Mouse (Mus musculus) stomach, postnatal 0 days (tissue): ENCODE measurements around the gene Snrnp35.
A peak's percentile ranks its signal among the peaks of the same experiment; 100 is the strongest.

Experiments used
- CTCF ChIP-seq: IDR thresholded peaks from 2 replicates; pipeline ENCODE4 v1.5.1; 2016; ENCODE audit warnings: antibody characterized with exemption, low read depth, mild to moderate bottlenecking, moderate library complexity
- EP300 ChIP-seq: optimal IDR thresholded peaks from 2 replicates; pipeline ENCODE3; 2016; ENCODE audit warnings: antibody characterized with exemption

DNA sequence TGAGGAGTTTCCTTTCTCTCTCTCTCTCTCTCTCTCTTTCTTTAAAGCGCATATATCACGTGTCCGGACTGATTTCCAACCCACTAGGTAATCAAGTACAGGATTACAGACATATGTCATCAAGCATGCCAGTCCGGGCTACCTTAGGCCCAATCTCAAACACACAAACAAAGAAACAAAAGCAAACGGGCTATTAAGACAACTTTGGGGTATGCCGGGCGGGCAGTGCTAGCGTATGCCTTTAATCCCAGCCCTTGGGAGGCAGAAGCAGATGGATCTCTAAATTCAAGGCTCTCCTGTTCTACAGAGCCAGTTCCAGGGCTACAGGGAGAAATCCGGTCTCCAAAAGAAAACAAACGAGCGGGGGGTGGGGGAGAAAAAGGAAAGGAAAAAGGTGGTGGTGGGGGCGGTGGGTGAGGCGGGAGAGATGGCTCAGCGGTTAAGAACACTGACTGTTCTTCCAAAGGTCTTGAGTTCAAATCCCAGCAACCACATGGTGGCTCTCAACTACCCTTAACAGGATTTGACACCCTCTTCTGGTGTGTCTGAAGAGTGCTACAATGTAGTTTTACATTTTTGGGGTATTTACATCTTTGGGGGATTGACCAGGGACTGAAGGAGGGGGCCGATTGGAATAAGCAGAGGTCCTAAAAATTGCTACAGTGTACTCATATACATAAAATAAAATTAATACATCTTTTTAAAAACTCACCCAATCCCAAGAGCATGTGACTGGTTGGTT lies 892 bp downstream of the Snrnp35 start:
- TF ChIP-seq CTCF (peak; percentile 35), EP300 (no peak)
